Mouse (Mus musculus) heart, adult 2 months (tissue): ENCODE data around the gene Ube2l6. TPM values are rescaled to one million over a fixed set of nuclear protein-coding genes. Genes with fewer than 3 reads are reported as not detected.

Source experiments
- DNase-seq, 2 experiments: peaks; one replicate each; pipeline ENCODE4 v3.0.0; 2021
- H3K27ac ChIP-seq: fragments of 200-600 bp; 2 replicates; pipeline ENCODE4 v1.8.1; 2022
- H3K27me3 ChIP-seq: fragments of 200-500 bp; 2 replicates; pipeline ENCODE4 v1.6.1; 2012; ENCODE audit warnings: mild to moderate bottlenecking, low read length, inconsistent platforms, mixed read lengths; ENCODE audit not compliant: control insufficient read depth, insufficient read depth
- H3K36me3 ChIP-seq: fragments of 200-500 bp; 2 replicates; pipeline ENCODE4 v1.6.1; 2012; ENCODE audit warnings: low read length, inconsistent platforms; ENCODE audit not compliant: control insufficient read depth, insufficient read depth
- H3K4me1 ChIP-seq: fragments of 200-500 bp; 2 replicates; pipeline ENCODE4 v1.6.1; 2011; ENCODE audit warnings: low read length; ENCODE audit not compliant: control insufficient read depth, insufficient read depth
- H3K4me3 ChIP-seq: fragments of 200-600 bp; 2 replicates; pipeline ENCODE4 v1.8.1; 2022
- H3K79me2 ChIP-seq: fragments of 200-500 bp; replicated peaks from 2 replicates; pipeline ENCODE4 v1.6.1; 2012; ENCODE audit warnings: mild to moderate bottlenecking, inconsistent platforms, low read length, moderate library complexity, mixed read lengths; ENCODE audit not compliant: control insufficient read depth, insufficient read depth
- H3K9ac ChIP-seq: fragments of 200-500 bp; 2 replicates; pipeline ENCODE4 v1.6.1; 2012; ENCODE audit warnings: low read depth, mild to moderate bottlenecking, control low read depth, inconsistent platforms, low read length, mixed read lengths
- CTCF ChIP-seq: fragments of 200-600 bp; IDR thresholded peaks from 2 replicates; pipeline ENCODE4 v1.8.1; 2022; ENCODE audit warnings: antibody characterized with exemption, mild to moderate bottlenecking, moderate library complexity
- EP300 ChIP-seq: fragments of 200-500 bp; IDR thresholded peaks from 2 replicates; pipeline ENCODE4 v1.6.1; 2011; ENCODE audit warnings: low read depth, low read length, control low read depth; ENCODE audit not compliant: insufficient read depth
- POLR2A ChIP-seq: fragments of 200-500 bp; IDR thresholded peaks from 2 replicates; pipeline ENCODE4 v1.6.1; 2011; ENCODE audit warnings: mild to moderate bottlenecking, low read depth, low read length, control low read depth; ENCODE audit not compliant: insufficient read depth
- WGBS: fragments of 180-500 bp; shearing (Covaris S2); methylation state at CpG from one replicate; pipeline ENCODE4 v1.1.7; 2018; 5-methylcytosine and 5-hydroxymethylcytosine counted together
- intact Hi-C: fragments of 180-260 bp; cut with DNase I; formaldehyde crosslinking; loops from one replicate; pipeline ENCODE4 v1.15.1; 2025
- polyA plus RNA-seq: library from polyadenylated mRNA; depleted of rRNA; stranded (reverse); fragments of >200 nt; gene quantifications from 2 replicates; pipeline ENCODE4 v1.2.3, GENCODE M21; 2012
- total RNA-seq, 2 experiments: library from RNA; stranded (reverse); gene quantifications; 2 replicates each; pipeline ENCODE4 v1.2.3; 2021

Ube2l6 gene
- total and polyA plus RNA-seq, 3 experiments = 26.5 to 131 (median 109) TPM

- H3K36me3 ChIP-seq = no peaks in the 10 kb centered on the region
- WGBS = 3% methylated on average over 47 of the region's 47 CpGs
- no peaks in the 10 kb centered on the region; the same call in 1 of the 2 replicates for H3K4me1 ChIP-seq
- DNase-seq = peak; percentile 61 to 62
- peaks cover 4% of the 10 kb centered on the region; the same call in 1 of the 2 replicates for H3K27me3 ChIP-seq
- peak overlapping the region; percentile 59 for H3K9ac ChIP-seq
- no peak for TF ChIP-seq EP300
- TF ChIP-seq CTCF = no peak
- TF ChIP-seq POLR2A = peak; percentile 37; the same call in 1 of the 2 replicates
- H3K79me2 ChIP-seq = no peaks in the 10 kb centered on the region
- intact Hi-C loops = no loop called here
- H3K4me3 ChIP-seq = peak overlapping the region; percentile 69
- H3K27ac ChIP-seq = peak overlapping the region; percentile 68
These were observed 40.7 kb downstream of the Ube2l6 start for GRCm38 (mm10) chr2:84838993-84839980.

- intact Hi-C loops = no loop called here
- peak; percentile 77 to 81 for DNase-seq
- TF ChIP-seq CTCF (no peak), EP300 (no peak), POLR2A (0 out of 2 replicates have a peak, but pooled peaks have one; percentile 4)
- peaks cover 4% of the 10 kb centered on the region; the same call in 1 of the 2 replicates for H3K27me3 ChIP-seq
- no peaks in the 10 kb centered on the region; the same call in 1 of the 2 replicates for H3K4me1 ChIP-seq
- H3K36me3 ChIP-seq = no peaks in the 10 kb centered on the region
- WGBS = under 1% methylated on average over 54 of the region's 54 CpGs
- H3K9ac ChIP-seq = peak overlapping the region; percentile 59
- H3K4me3 ChIP-seq = peak overlapping the region; percentile 69
- H3K27ac ChIP-seq = peak overlapping the region; percentile 68
- no peaks in the 10 kb centered on the region for H3K79me2 ChIP-seq
These were observed 41.6 kb downstream of the Ube2l6 start for GRCm38 (mm10) chr2:84840016-84840747.

- intact Hi-C loops = no loop called here
- TF ChIP-seq CTCF = no peak
- TF ChIP-seq POLR2A = no peak
- TF ChIP-seq EP300 = no peak
- Histone ChIP-seq H3K36me3 (no peaks in the 10 kb centered on the region), H3K4me1 (no peaks in the 10 kb centered on the region; the same call in 1 of the 2 replicates), H3K27ac (peak overlapping the region; percentile 68), H3K79me2 (no peaks in the 10 kb centered on the region), H3K4me3 (peak overlapping the region; percentile 69), H3K9ac (peak overlapping the region; percentile 59), H3K27me3 (peaks cover 4% of the 10 kb centered on the region; the same call in 1 of the 2 replicates)
- no peak for DNase-seq
- WGBS = 15% methylated on average over 17 of the region's 17 CpGs
These were observed 42.3 kb downstream of the Ube2l6 start for GRCm38 (mm10) chr2:84840748-84841563.

DNA sequence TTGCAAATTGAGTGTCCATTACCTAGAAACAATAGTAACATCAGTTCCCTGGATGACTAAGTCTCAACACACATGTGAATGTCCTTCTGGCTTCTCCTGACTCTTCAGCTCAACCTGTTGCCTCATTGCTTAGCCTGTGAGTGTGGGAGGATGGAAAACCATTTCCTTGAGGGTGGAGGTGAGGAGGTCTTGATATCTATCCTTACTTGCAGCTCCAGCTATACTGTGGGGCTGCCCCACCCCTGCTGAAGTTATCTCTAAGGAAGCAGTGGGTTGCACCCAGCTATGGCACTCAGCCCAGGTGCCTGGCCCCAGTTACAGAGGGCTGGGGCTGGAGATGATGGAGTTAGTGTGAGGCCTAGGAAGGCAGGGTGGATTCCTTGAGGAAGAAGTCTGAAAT lies 43.3 kb downstream of the Ube2l6 start:
- no peak overlapping the region for H3K4me3 ChIP-seq
- no peaks in the 10 kb centered on the region for H3K79me2 ChIP-seq
- no peak overlapping the region for H3K27ac ChIP-seq
- peak in 1 of 2 experiments; percentile 21 for DNase-seq
- no peaks in the 10 kb centered on the region; the same call in 1 of the 2 replicates for H3K4me1 ChIP-seq
- peaks cover 4% of the 10 kb centered on the region; the same call in 1 of the 2 replicates for H3K27me3 ChIP-seq
- no peak overlapping the region for H3K9ac ChIP-seq
- TF ChIP-seq EP300 = no peak
- no peak for TF ChIP-seq POLR2A
- no peak for TF ChIP-seq CTCF
- no peaks in the 10 kb centered on the region for H3K36me3 ChIP-seq
- intact Hi-C loops = no loop called here

GRCm38 (mm10) chr2:84843654-84844053 lies 45.0 kb downstream of the Ube2l6 start:
- Histone ChIP-seq H3K79me2 (no peaks in the 10 kb centered on the region), H3K4me3 (no peak overlapping the region), H3K27ac (no peak overlapping the region), H3K36me3 (no peaks in the 10 kb centered on the region), H3K4me1 (no peaks in the 10 kb centered on the region; the same call in 1 of the 2 replicates), H3K27me3 (peaks cover 4% of the 10 kb centered on the region; the same call in 1 of the 2 replicates), H3K9ac (no peak overlapping the region)
- 82% methylated on average over 6 of the region's 6 CpGs for WGBS
- DNase-seq = no peak
- intact Hi-C loops = no loop called here
- TF ChIP-seq POLR2A = no peak
